Mouse (Mus musculus) stomach, postnatal 0 days (tissue): Measurements from ENCODE around the gene Hook2.

Experiments used
- CTCF ChIP-seq: IDR thresholded peaks from 2 replicates; pipeline ENCODE4 v1.5.1; 2016; ENCODE audit warnings: antibody characterized with exemption, low read depth, mild to moderate bottlenecking, moderate library complexity
- EP300 ChIP-seq: optimal IDR thresholded peaks from 2 replicates; pipeline ENCODE3; 2016; ENCODE audit warnings: antibody characterized with exemption

DNA sequence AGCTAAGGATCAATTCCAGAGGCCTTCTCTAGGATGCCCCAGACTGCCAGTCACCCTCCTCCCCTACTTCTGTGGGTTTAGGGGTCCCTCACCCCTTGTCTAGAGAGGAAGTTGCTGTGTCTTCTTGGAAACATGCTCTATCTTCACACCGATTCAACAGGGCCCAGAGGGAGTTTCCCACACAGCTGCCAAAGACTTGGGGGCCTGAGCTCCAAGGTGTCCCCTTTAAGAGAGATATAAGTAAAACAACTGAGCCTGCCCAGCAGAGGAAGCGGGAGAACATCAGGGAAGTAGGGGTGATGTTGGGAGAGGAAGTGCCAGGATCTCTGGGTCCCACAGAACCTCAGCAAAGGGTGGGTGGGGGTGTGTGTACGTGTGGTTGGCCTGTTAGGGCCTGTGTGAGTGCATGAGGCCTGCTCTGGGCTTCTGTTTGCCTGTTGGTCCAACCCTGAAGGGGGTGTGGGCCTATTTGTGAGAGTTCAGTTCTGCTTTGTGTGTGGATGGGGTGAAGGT is 7.8 kb upstream of the Hook2 start:
- TF ChIP-seq CTCF (no peak), EP300 (no peak)
